Mouse (Mus musculus): ENCODE data around the gene Emilin1.
A peak's percentile ranks its signal among the peaks of the same experiment; 100 is the strongest.

Gene Emilin1

GRCm38 (mm10) chr5:30927945-30928529 lies 14.8 kb downstream of the Emilin1 start:
- DNase-seq: peak in 1 of 2 experiments; percentile 54

GRCm38 (mm10) chr5:30930121-30930520 lies 16.9 kb downstream of the Emilin1 start:
- peak; percentile 72 to 88 for DNase-seq

GRCm38 (mm10) chr5:30930846-30931245 lies 17.6 kb downstream of the Emilin1 start:
- peak in 1 of 2 experiments; percentile 22 for DNase-seq

GRCm38 (mm10) chr5:30931378-30931777 lies 18.2 kb downstream of the Emilin1 start:
- DNase-seq: no peak

GRCm38 (mm10) chr5:30933705-30934104 lies 20.5 kb downstream of the Emilin1 start:
- peak in 1 of 2 experiments; percentile 15 for DNase-seq

GRCm38 (mm10) chr5:30934725-30935461 lies 21.7 kb downstream of the Emilin1 start:
- DNase-seq: no peak

GRCm38 (mm10) chr5:30943004-30943403 lies 29.8 kb downstream of the Emilin1 start:
- peak; percentile 66 to 81 for DNase-seq

- DNase-seq: peak; percentile 59 to 70
Measured at GRCm38 (mm10) chr5:30944344-30944743, 31.1 kb downstream of the Emilin1 start.

GRCm38 (mm10) chr5:30944956-30945781 lies 32.0 kb downstream of the Emilin1 start, which contains the start of gene Cgref1:
Gene Cgref1 (minus strand): TSS chr5:30945591.
- peak; percentile 86 to 88 for DNase-seq

GRCm38 (mm10) chr5:30948620-30949019 lies 35.4 kb downstream of the Emilin1 start:
- peak; percentile 65 to 79 for DNase-seq

GRCm38 (mm10) chr5:30949654-30950326 lies 36.6 kb downstream of the Emilin1 start:
- peak; percentile 96 to 98 for DNase-seq

- DNase-seq: no peak
Measured at GRCm38 (mm10) chr5:30950451-30950850, 37.2 kb downstream of the Emilin1 start.

- no peak for DNase-seq
Measured at GRCm38 (mm10) chr5:30950922-30951321, 37.7 kb downstream of the Emilin1 start.

GRCm38 (mm10) chr5:30951706-30952105 lies 38.5 kb downstream of the Emilin1 start:
- no peak for DNase-seq

GRCm38 (mm10) chr5:30952551-30952950 lies 39.3 kb downstream of the Emilin1 start:
- no peak for DNase-seq

- no peak for DNase-seq
Measured at GRCm38 (mm10) chr5:30954065-30954464, 40.9 kb downstream of the Emilin1 start.

GRCm38 (mm10) chr5:30954556-30954955 lies 41.4 kb downstream of the Emilin1 start:
- no peak for DNase-seq

- no peak for DNase-seq
Measured at GRCm38 (mm10) chr5:30955751-30956150, 42.5 kb downstream of the Emilin1 start.

- DNase-seq: no peak
Measured at GRCm38 (mm10) chr5:30957891-30958290, 44.7 kb downstream of the Emilin1 start.

GRCm38 (mm10) chr5:30959198-30959854 lies 46.1 kb downstream of the Emilin1 start:
- DNase-seq: peak; percentile 68 to 78

GRCm38 (mm10) chr5:30959966-30960501 lies 46.8 kb downstream of the Emilin1 start, which contains the start of gene Preb:
Gene Preb (minus strand): TSS chr5:30960361.
- DNase-seq: peak; percentile 99

GRCm38 (mm10) chr5:30960814-30961213 lies 47.6 kb downstream of the Emilin1 start:
- no peak for DNase-seq

Data from kidney, postnatal 36 days (tissue).